Mouse (Mus musculus): ENCODE measurements around the gene Pde4d. TPM values are rescaled to one million over a fixed set of nuclear protein-coding genes. Genes with fewer than 3 reads are reported as not detected.

Gene Pde4d
- polyA plus RNA-seq, 1 experiment from 2014 or later, result 14.6 TPM

DNA sequence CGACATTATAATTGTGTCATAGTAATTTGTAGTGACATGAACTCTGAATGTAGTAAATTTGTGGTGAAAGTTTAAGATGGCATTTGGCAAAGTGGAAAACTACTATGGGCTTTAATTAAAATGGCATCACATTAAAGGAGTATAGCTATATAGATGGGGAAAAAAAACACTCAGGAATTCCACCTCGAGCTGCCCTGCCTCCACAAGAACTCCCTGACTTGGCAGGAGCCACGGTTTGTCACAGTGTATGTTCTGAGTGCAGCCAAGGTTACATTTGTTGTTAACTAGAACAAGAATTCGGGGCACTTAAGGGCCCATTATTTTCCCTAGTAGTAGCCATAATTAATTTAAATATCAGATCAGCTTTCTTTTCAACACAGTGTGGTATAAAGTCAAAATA lies 805.9 kb downstream of the Pde4d start:
- Histone ChIP-seq H3K27me3 (ENCODE audit: control insufficient read depth, insufficient read depth, low read length) (no peaks in the 10 kb centered on the region), H3K36me3 (replicated peaks; ENCODE audit: control insufficient read depth, insufficient read depth, low read depth, low read length) (no peaks in the 10 kb centered on the region), H3K4me2 (ENCODE audit: low read depth, low read length) (no peak overlapping the region), H3K9me3 (replicated peaks; ENCODE audit: control insufficient read depth, low read length) (no peaks in the 10 kb centered on the region), H3K4me3 (ENCODE audit: low read depth, low read length) (no peak overlapping the region), H3K4me1 (ENCODE audit: control insufficient read depth, insufficient read depth, low read length) (no peaks in the 10 kb centered on the region), H3K9ac (replicated peaks; ENCODE audit: low read length) (no peak overlapping the region), H3K27ac (replicated peaks; ENCODE audit: low read depth, low read length) (no peak overlapping the region)
- DNase-seq (ENCODE audit: low spot score) (no peak), ATAC-seq (replicated peaks; ENCODE audit: insufficient number of reproducible peaks, low FRiP score, low TSS enrichment, low read depth) (no peak)
- WGBS, result 76% methylated on average over 4 of the region's 4 CpGs

DNA sequence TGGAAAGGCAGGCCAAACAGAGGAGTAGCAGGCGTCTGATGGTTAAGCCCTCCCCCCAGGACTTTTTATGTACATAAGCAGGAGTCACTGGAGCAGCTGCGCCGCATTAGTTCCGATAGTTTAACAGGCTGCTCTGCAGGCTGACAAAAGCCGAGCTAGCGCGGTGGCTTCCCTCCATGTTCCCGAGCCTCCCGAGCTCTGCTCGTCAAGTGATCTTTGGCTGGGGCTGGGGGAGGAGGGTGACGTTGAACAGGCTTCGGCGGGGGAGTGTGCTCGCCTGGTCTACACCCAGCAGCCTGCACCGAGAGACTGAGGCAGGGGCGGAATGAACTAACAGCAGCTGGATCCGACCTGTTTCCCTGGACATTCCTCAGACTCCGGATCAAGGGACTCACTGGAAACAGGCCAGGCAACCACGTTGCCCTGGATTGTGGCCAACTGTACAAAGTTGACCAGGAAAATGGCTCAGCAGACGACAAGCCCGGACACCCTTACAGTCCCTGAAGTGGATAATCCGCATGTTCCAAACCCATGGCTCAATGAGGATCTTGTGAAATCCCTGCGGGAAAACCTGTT lies 810.6 kb downstream of the Pde4d start:
- DNase-seq (ENCODE audit: low spot score), result peak; percentile 94
- under 1% methylated on average over 23 of the region's 23 CpGs for WGBS
- Histone ChIP-seq H3K9ac (replicated peaks; ENCODE audit: low read length) (peak overlapping the region; percentile 63), H3K4me3 (ENCODE audit: low read depth, low read length) (peak overlapping the region; percentile 55), H3K27ac (replicated peaks; ENCODE audit: low read depth, low read length) (peak overlapping the region; percentile 83), H3K27me3 (ENCODE audit: control insufficient read depth, insufficient read depth, low read length) (no peaks in the 10 kb centered on the region), H3K9me3 (replicated peaks; ENCODE audit: control insufficient read depth, low read length) (no peaks in the 10 kb centered on the region), H3K4me1 (ENCODE audit: control insufficient read depth, insufficient read depth, low read length) (no peaks in the 10 kb centered on the region), H3K36me3 (replicated peaks; ENCODE audit: control insufficient read depth, insufficient read depth, low read depth, low read length) (no peaks in the 10 kb centered on the region), H3K4me2 (ENCODE audit: low read depth, low read length) (peak overlapping the region; percentile 71)
- peak; percentile 91 for ATAC-seq (replicated peaks; ENCODE audit: insufficient number of reproducible peaks, low FRiP score, low TSS enrichment, low read depth)

DNA sequence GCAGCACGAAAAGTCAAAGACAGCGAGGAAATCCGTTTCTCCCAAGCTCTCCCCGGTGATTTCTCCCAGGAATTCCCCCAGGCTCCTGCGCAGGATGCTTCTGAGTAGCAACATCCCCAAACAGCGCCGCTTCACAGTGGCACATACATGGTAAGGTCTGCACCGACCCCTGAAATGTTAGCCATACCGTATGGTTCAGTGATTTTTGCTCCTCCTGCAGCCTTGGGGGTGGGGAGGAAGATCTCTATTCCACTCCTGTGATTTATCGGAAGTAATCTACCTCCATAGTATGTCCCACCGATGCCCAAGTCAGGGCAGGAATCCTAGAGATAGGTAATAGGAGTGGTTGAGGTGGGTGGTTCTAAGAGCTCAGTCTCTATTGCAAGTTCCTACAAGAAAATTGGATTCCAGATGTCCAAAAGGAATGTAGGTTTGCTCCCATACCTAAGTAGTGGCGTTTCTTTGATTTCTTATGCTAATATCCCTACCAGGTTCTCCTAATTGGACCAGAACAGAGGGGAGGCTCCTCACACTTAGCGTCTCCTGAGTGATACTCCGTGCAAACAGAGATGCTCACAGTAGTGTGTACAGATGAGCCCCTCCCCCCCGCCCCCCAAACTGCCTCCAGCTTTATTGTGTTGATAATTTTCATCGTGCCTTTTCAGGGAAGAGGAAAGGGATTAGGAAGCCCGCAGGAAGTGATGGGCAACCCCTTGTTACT lies 811.2 kb downstream of the Pde4d start:
- Histone ChIP-seq H3K4me2 (ENCODE audit: low read depth, low read length) (peak overlapping the region; percentile 71), H3K9ac (replicated peaks; ENCODE audit: low read length) (peak overlapping the region; percentile 63), H3K4me3 (ENCODE audit: low read depth, low read length) (peak overlapping the region; percentile 55), H3K4me1 (ENCODE audit: control insufficient read depth, insufficient read depth, low read length) (no peaks in the 10 kb centered on the region), H3K9me3 (replicated peaks; ENCODE audit: control insufficient read depth, low read length) (no peaks in the 10 kb centered on the region), H3K36me3 (replicated peaks; ENCODE audit: control insufficient read depth, insufficient read depth, low read depth, low read length) (no peaks in the 10 kb centered on the region), H3K27me3 (ENCODE audit: control insufficient read depth, insufficient read depth, low read length) (no peaks in the 10 kb centered on the region), H3K27ac (replicated peaks; ENCODE audit: low read depth, low read length) (peak overlapping the region; percentile 83; the same call in 1 of the 2 replicates)
- peak; percentile 68 for DNase-seq (ENCODE audit: low spot score)
- WGBS, result 3% methylated on average over 17 of the region's 17 CpGs
- peak; percentile 53; the same call in 1 of the 2 replicates for ATAC-seq (replicated peaks; ENCODE audit: insufficient number of reproducible peaks, low FRiP score, low TSS enrichment, low read depth)

DNA sequence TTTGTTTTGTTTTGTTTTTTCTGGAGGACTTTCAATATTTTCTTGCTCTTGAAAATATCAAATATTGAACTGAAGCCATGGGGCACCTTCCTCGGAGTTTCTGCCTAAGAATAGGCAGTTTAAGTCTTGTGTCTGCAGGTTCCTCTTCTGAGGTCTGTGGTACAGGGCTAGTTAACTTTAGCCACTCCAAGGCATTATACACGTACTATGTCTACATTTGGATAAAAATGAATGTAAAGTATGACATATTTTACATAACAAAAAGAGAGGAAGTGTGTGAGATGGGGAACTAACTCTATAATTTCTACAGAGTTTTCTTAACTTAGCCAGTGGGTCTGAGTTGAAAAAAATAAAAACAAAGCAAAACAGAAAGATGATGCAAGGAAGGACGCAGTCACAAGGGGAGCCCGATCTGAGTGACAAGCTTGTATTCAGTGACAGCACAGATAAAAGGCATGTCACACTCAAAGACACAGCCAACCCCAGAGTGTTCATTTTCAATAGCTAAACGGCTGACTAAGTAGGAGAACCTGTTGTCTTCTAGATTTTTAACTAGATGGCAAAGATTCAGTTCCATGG lies 812.0 kb downstream of the Pde4d start:
- 31% methylated on average over 5 of the region's 5 CpGs for WGBS
- Histone ChIP-seq H3K4me2 (ENCODE audit: low read depth, low read length) (peak overlapping the region; percentile 25), H3K4me3 (ENCODE audit: low read depth, low read length) (peak overlapping the region; percentile 55), H3K27ac (replicated peaks; ENCODE audit: low read depth, low read length) (no peak overlapping the region), H3K4me1 (ENCODE audit: control insufficient read depth, insufficient read depth, low read length) (no peaks in the 10 kb centered on the region), H3K9me3 (replicated peaks; ENCODE audit: control insufficient read depth, low read length) (no peaks in the 10 kb centered on the region), H3K36me3 (replicated peaks; ENCODE audit: control insufficient read depth, insufficient read depth, low read depth, low read length) (no peaks in the 10 kb centered on the region), H3K27me3 (ENCODE audit: control insufficient read depth, insufficient read depth, low read length) (no peaks in the 10 kb centered on the region), H3K9ac (replicated peaks; ENCODE audit: low read length) (no peak overlapping the region)
- DNase-seq (ENCODE audit: low spot score), result no peak
- ATAC-seq (replicated peaks; ENCODE audit: insufficient number of reproducible peaks, low FRiP score, low TSS enrichment, low read depth), result no peak

DNA sequence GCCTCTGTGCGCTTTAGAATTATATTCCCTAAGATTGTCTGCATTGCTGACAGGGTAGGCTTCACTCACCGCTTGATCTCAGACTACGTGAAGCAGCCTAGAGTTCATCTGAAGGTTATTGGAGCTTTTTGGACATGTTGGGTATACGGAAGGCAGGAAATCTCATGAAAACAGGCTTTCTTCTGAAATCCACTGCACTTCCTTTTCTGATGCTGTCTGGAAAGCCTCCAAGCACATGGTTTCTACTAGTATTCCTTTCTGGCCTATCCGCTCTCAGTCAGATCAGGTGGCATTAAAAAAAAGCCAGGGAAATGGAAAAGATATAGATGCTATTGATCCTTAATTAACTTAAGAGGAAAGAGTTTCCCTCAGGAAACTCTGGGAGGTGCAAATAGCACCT lies 812.8 kb downstream of the Pde4d start:
- Histone ChIP-seq H3K4me1 (ENCODE audit: control insufficient read depth, insufficient read depth, low read length) (no peaks in the 10 kb centered on the region), H3K9me3 (replicated peaks; ENCODE audit: control insufficient read depth, low read length) (no peaks in the 10 kb centered on the region), H3K27me3 (ENCODE audit: control insufficient read depth, insufficient read depth, low read length) (no peaks in the 10 kb centered on the region), H3K4me3 (ENCODE audit: low read depth, low read length) (peak overlapping the region; percentile 2; the same call in 1 of the 2 replicates), H3K27ac (replicated peaks; ENCODE audit: low read depth, low read length) (no peak overlapping the region), H3K9ac (replicated peaks; ENCODE audit: low read length) (no peak overlapping the region), H3K4me2 (ENCODE audit: low read depth, low read length) (peak overlapping the region; percentile 24; the same call in 1 of the 2 replicates), H3K36me3 (replicated peaks; ENCODE audit: control insufficient read depth, insufficient read depth, low read depth, low read length) (no peaks in the 10 kb centered on the region)
- WGBS, result 63% methylated on average over 5 of the region's 5 CpGs
- DNase-seq (ENCODE audit: low spot score) (no peak), ATAC-seq (replicated peaks; ENCODE audit: insufficient number of reproducible peaks, low FRiP score, low TSS enrichment, low read depth) (no peak)

DNA sequence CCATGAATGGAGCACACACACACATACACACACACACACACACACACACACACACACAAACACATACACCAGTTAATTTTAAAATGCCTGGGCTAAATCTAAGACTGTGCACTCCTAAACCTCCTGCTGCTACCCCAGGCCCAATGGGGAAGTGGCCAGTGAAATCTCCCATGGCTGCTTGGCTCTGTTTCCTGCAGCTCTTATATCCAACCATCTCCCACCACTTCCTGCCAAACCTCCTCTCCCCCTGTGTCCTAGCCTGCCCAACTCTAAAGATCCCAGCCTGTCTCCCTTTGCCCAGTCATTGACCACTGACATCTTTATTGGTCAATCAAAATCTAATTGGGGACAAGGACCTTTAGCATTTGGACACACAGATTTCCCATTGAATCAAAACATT lies 814.1 kb downstream of the Pde4d start:
- no peaks in the 10 kb centered on the region for H3K27me3 ChIP-seq (ENCODE audit: control insufficient read depth, insufficient read depth, low read length)
- no peak overlapping the region for H3K9ac ChIP-seq (replicated peaks; ENCODE audit: low read length)
- H3K4me2 ChIP-seq (ENCODE audit: low read depth, low read length), result no peak overlapping the region
- no peak overlapping the region for H3K27ac ChIP-seq (replicated peaks; ENCODE audit: low read depth, low read length)
- H3K4me1 ChIP-seq (ENCODE audit: control insufficient read depth, insufficient read depth, low read length), result no peaks in the 10 kb centered on the region
- H3K9me3 ChIP-seq (replicated peaks; ENCODE audit: control insufficient read depth, low read length), result no peaks in the 10 kb centered on the region
- ATAC-seq (replicated peaks; ENCODE audit: insufficient number of reproducible peaks, low FRiP score, low TSS enrichment, low read depth) (no peak), DNase-seq (ENCODE audit: low spot score) (no peak)
- H3K36me3 ChIP-seq (replicated peaks; ENCODE audit: control insufficient read depth, insufficient read depth, low read depth, low read length), result no peaks in the 10 kb centered on the region
- H3K4me3 ChIP-seq (ENCODE audit: low read depth, low read length), result no peak overlapping the region

DNA sequence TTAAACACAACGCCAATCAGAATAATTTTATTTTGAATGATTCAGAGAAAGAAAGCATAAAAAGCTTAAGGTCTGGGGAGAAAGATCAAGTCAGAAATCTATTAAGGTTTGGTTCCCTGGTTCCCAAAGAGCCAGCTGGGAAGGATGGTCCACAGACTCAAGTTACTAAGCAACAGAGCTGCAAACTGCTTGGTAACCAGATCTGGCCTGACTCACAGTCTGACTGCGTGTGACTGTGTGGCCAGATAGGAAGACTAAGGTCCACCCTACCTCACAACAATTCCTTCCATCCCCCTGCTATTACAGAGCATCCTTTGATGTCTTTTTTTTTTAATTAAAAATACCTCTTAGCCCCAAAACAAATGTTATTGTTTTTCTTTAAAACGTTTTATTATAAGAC lies 818.5 kb downstream of the Pde4d start:
- H3K9ac ChIP-seq (replicated peaks; ENCODE audit: low read length), result no peak overlapping the region
- WGBS, result 48% methylated on average over 3 of the region's 3 CpGs
- H3K27me3 ChIP-seq (ENCODE audit: control insufficient read depth, insufficient read depth, low read length), result no peaks in the 10 kb centered on the region
- H3K9me3 ChIP-seq (replicated peaks; ENCODE audit: control insufficient read depth, low read length), result no peaks in the 10 kb centered on the region
- no peaks in the 10 kb centered on the region for H3K4me1 ChIP-seq (ENCODE audit: control insufficient read depth, insufficient read depth, low read length)
- H3K4me3 ChIP-seq (ENCODE audit: low read depth, low read length), result no peak overlapping the region
- H3K36me3 ChIP-seq (replicated peaks; ENCODE audit: control insufficient read depth, insufficient read depth, low read depth, low read length), result no peaks in the 10 kb centered on the region
- no peak overlapping the region for H3K27ac ChIP-seq (replicated peaks; ENCODE audit: low read depth, low read length)
- DNase-seq (ENCODE audit: low spot score) (peak; percentile 73), ATAC-seq (replicated peaks; ENCODE audit: insufficient number of reproducible peaks, low FRiP score, low TSS enrichment, low read depth) (no peak)
- no peak overlapping the region for H3K4me2 ChIP-seq (ENCODE audit: low read depth, low read length)

DNA sequence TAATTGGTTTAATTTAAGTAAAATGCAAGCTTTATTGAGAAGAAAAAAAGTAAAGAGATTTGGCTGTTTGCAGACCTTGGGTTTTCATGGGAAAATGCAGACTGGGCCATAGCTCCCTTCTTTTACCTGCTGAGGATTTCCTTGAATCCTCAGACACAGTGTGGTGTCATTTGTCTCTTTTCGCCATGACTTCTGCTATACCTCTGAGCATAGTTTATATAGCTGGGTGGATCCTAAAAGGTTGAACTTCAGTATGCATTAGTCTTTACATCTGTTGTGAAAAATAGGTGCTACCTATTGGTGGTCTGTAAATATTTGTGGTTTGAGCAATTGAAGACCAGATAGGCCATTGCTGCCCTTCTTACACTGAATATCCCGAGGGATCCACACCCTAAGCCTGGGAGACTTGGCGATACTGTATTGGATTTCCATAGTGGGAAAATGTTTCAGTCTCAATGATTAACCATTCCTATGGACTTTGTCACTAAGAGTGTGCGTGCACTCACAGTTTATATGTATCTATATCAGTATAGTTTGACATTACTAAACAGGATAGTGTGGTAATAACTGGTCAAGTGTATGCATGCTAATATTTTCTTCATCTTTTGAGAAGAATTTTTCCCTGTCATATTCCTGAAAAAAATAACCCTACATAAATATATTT lies 819.0 kb downstream of the Pde4d start:
- ATAC-seq (replicated peaks; ENCODE audit: insufficient number of reproducible peaks, low FRiP score, low TSS enrichment, low read depth), result no peak
- WGBS, result 87% methylated on average over 4 of the region's 4 CpGs

More for the DNA sequence above, 819.0 kb downstream of the Pde4d start:
- H3K4me3 ChIP-seq (ENCODE audit: low read depth, low read length), result no peak overlapping the region
- H3K9me3 ChIP-seq (replicated peaks; ENCODE audit: control insufficient read depth, low read length), result no peaks in the 10 kb centered on the region
- H3K4me2 ChIP-seq (ENCODE audit: low read depth, low read length), result no peak overlapping the region
- H3K9ac ChIP-seq (replicated peaks; ENCODE audit: low read length), result no peak overlapping the region
- no peak overlapping the region for H3K27ac ChIP-seq (replicated peaks; ENCODE audit: low read depth, low read length)
- H3K4me1 ChIP-seq (ENCODE audit: control insufficient read depth, insufficient read depth, low read length), result no peaks in the 10 kb centered on the region
- no peak for DNase-seq (ENCODE audit: low spot score)
- H3K36me3 ChIP-seq (replicated peaks; ENCODE audit: control insufficient read depth, insufficient read depth, low read depth, low read length), result no peaks in the 10 kb centered on the region
- H3K27me3 ChIP-seq (ENCODE audit: control insufficient read depth, insufficient read depth, low read length), result no peaks in the 10 kb centered on the region

Measured in embryonic facial prominence, embryonic 11.5 days (tissue).